Mouse (Mus musculus) frontal cortex, postnatal 25 days (tissue): ENCODE measurements around the gene Acp7.
A peak's percentile ranks its signal among the peaks of the same experiment; 100 is the strongest.

ENCODE experiments used
- DNase-seq, 2 experiments: peaks; one replicate each; pipeline ENCODE4 v3.0.0; 2022; ENCODE audit warnings: low spot score in 2 of 2

Gene Acp7

DNA sequence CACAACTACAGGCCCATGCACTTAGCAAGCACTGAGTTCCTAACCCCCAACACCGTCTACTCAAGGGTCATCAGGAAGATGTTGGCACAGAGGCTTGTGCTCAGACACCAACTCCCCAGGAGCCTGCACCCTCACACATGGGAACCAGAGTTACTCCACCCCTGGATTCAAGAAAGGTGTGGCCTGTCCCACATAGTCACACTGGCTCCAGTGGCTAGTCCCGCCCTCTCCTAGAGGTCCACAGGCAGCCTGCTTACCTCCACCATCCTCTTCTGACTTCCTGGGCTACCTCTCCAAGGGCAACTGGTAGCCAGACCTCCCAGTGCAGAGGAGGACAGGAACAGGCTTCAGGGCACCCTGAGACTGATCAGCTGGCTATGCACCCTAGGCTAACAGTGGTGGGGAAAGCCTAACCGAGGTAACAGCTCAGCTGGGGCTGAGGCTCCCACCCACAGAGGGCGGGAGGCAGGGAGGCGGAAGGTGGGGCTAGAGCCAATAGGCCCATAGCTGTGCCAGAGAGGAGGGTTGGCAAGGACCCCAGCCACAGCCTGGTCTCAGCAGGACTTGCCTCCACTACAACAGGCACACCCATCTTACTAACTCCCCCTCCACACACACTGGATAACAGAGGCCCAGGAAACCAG is 54.7 kb downstream of the Acp7 start:
- DNase-seq, result no peak

DNA sequence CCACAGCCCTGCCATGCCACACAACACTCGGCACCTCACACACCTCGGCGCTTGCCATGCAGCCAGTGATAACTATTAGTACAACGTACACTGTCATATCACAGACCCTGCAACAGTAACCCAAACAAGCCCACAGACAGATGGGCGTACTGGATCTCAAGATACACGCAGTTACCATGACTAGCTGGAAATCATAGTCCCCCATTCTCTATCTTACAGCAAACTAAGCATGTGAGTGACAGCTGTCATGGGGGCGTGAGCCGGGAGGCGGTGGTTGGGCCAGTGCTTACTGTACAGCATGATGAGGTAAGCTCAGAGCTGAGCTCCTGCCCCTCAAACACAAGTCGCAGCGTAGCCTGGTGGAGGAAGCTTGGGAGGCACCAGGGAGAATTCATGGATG is 55.5 kb downstream of the Acp7 start:
- no peak for DNase-seq

- no peak for DNase-seq
Measured at GRCm38 (mm10) chr7:28573236-28573635, 57.9 kb downstream of the Acp7 start.

DNA sequence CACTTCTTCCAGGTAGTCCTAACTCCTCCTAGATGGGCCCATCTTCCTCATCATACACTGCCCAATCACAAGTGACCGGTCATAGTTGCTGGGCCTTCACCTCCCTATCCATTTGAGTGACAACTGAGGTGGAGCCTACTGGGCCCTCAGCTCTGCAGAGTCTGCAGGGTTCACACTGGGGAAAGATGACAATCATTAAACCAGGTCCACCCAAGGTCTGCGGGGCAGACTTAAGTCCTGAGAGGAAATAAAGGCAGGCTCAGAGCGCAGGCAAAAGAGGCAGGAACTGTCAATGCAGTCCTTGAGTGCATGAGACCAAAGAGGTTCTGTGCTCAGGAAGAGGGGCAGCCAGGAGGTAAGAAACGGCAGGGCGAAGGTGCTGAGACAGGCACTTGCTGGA is 58.4 kb downstream of the Acp7 start:
- DNase-seq, result no peak

DNA sequence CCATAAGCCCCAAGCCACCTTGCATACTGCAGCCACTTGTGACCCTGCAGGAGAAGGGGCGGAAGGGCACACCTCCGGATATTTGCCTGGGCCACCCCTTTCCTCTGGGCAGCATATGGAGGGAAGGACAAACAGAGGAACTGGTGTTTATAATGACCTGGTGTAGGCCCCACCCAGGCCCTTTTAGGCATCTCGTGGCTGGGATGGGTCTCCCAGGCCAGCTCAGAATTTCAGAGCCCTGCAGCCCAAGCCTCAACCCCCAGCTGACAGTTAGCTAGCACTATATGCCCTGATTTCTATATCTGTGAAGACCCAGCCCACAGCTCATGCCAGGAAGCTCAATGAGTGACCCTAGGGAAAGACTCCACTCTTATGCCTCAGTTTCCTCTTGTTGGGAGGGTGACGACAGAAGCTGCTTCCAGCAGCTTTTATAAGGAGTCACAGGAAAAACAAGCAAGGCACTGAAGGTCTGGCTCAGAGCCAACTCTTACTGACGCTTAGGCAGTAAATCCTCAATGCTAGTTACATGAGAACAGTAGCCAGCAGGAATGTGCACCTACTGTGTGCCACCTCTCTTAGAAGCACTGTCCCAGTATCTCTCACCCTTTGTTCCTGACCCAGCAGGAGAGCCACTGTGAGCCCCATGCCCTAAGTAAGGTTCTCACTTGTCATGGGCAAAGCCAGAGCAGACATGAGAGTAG is 60.0 kb downstream of the Acp7 start:
- no peak for DNase-seq

- DNase-seq, result no peak
Measured at GRCm38 (mm10) chr7:28570291-28570981, 60.7 kb downstream of the Acp7 start.

GRCm38 (mm10) chr7:28568253-28568652 is 62.9 kb downstream of the Acp7 start:
- peak; percentile 42 to 53 for DNase-seq

DNA sequence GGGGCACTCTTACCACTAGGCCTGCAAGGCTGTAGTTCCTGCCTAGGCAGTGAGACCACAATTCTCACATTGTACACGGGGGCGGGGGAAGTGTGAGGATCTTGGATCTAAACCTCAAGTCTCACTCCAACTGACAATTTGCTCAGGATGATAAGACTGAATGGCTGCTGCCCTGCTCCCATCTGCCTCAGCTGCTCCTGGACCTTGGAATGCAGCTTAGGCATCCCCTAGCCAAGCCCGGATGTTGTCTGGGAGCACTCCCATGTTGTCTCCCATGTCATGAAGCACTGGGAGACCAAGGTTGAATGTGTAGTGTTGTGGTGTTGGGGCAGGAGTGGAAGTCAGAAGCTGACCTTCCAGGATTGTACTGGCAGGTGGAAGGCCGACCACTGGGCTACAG is 63.6 kb downstream of the Acp7 start:
- DNase-seq, result no peak

- DNase-seq, result no peak
Measured at GRCm38 (mm10) chr7:28565407-28565806, 65.7 kb downstream of the Acp7 start.

- no peak for DNase-seq
Measured at GRCm38 (mm10) chr7:28562951-28563350, 68.2 kb downstream of the Acp7 start.

DNA sequence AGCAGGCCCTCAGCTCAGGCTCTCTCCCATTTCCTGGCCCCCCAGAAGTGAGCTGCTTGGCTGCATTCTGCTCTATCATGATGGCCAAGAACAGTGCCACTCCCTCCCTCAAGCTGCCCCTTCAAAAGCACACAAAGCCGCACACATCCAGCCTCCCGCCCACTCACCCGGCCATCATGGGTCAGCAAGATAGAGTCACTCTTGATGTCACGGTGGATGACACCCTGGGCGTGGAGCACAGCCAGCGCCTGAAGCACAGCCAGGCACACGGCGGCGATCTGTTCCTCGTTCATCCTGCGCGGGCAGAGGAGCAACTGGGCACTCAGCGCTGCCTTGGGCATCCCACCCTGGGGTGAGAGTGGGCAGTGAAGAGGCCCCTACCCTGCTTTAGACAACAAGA is 68.8 kb downstream of the Acp7 start:
- DNase-seq, result no peak

DNA sequence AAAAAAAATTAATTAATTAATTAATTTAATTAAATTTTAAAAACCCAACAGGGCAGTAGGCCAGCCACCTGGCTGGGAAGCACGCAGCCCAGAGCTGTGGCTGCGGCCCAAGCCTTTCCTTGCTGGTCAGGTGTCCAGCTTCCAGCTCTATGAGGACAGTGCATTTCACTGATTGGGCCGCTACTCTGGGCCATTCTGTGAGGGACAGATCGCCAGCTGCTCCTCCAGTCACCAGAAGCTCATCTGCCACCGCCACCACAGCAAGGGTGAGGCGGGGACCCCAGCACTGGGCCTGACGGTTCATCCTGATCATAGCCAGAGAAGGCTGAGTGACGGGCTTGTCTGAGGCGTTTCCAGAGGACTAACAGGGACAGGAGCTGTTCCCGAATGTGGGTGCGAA is 69.2 kb downstream of the Acp7 start:
- no peak for DNase-seq

- no peak for DNase-seq
Measured at GRCm38 (mm10) chr7:28560856-28561255, 70.3 kb downstream of the Acp7 start.

GRCm38 (mm10) chr7:28558486-28558885 is 72.6 kb downstream of the Acp7 start:
- DNase-seq, result no peak

- DNase-seq, result no peak
Measured at GRCm38 (mm10) chr7:28557708-28558107, 73.4 kb downstream of the Acp7 start.
